ENCODE assay signal across 14 mouse cellular contexts in the genomic region with DNA sequence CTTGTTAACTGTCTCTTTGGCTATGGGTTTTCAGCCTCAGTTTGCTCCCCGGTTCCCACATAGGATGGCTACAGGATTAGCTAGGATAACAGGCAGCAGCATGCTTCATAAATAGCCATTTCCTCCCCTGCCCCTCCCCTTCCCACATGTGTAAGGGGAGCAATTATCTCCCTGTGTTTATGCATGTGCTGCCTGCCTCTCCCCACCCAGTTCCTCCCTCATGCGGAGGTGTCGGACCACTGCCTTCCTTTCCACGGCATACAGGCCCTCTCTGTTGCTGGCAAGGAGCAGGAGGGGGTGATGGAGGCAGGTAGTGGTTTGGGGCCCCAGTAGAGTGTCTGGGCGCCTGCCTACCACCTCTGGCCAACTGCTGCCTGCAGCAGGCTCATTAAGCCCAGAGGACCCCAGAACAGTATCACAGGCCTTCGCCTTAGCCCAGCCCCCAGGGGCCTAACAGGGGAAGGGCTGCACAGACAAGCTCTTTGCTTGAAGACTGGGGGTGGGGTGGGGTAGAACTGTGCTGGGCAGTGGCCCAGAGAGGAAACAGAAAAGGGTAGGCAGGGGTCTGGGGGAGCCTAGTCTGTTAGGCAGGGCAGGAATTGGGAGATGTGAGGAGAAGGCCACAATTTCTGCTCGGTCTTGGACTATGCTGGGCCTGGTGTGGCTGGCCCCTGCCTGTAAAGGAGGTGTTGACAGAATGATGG.
DNase-seq lines count a peak whose midpoint lies in the region; ATAC-seq lines count a peak whose summit lies in the region.
"Had no signal": no experiment of that assay in that cellular context is flagged by ENCODE, and none has a peak within 500 bp of the region (broad histone marks: within the 10 kb centered on the region; RNA-seq: fewer than 3 reads in every experiment).

No protein-coding gene starts in this region.

- H3K9me3 ChIP-seq in kidney, embryonic 15.5 days (replicated peaks) = no peaks in the 10 kb centered on the region
- H3K9me3 ChIP-seq in embryonic facial prominence, embryonic 12.5 days = no peaks in the 10 kb centered on the region
- H3K9me3 ChIP-seq in midbrain, embryonic 11.5 days (ENCODE audit: control insufficient read depth, low read length) = no peaks in the 10 kb centered on the region

- no peak overlapping the region for H3K4me3 ChIP-seq in kidney, embryonic 15.5 days (replicated peaks)
- no peak overlapping the region for H3K4me3 ChIP-seq in embryonic facial prominence, embryonic 12.5 days
- H3K4me3 ChIP-seq in midbrain, embryonic 11.5 days (ENCODE audit: low read depth, low read length) = no peak overlapping the region

- DNase-seq in kidney, adult 18-20 months = no peak
- DNase-seq in forelimb bud, embryonic 11.5 days (ENCODE audit: low read depth, low spot score) = peak; percentile 77
- DNase-seq in midbrain, embryonic 11.5 days (ENCODE audit: low spot score, missing footprints) = no peak
- no peak for DNase-seq in spleen, adult 12 weeks (ENCODE audit: low spot score)
- DNase-seq in layer of hippocampus, postnatal 25 days (ENCODE audit: extremely low spot score in 1 of 2, low spot score in 1 of 2) = no peak
- no peak for DNase-seq in urinary bladder, adult 2 months (ENCODE audit: low spot score)
- DNase-seq: adrenal gland, adult 8-10 months; cerebellum, adult 8-10 months; kidney, postnatal 10 days; left cerebral cortex, postnatal 4 days; spleen, adult 18-20 months; thymus, postnatal 4 days had no signal

- peaks cover 75% of the 10 kb centered on the region for H3K27me3 ChIP-seq in kidney, embryonic 15.5 days
- peaks cover 54% of the 10 kb centered on the region for H3K27me3 ChIP-seq in embryonic facial prominence, embryonic 12.5 days
- H3K27me3 ChIP-seq in midbrain, embryonic 11.5 days (ENCODE audit: control insufficient read depth, insufficient read depth, low read length) = peaks cover 33% of the 10 kb centered on the region

- 37% methylated on average over 7 of the region's 7 CpGs for WGBS in kidney, embryonic 15.5 days
- WGBS in embryonic facial prominence, embryonic 12.5 days = 30% methylated on average over 7 of the region's 7 CpGs
- 64% methylated on average over 7 of the region's 7 CpGs for WGBS in midbrain, embryonic 11.5 days

- H3K9ac ChIP-seq in kidney, embryonic 15.5 days = no peak overlapping the region
- H3K9ac ChIP-seq in embryonic facial prominence, embryonic 12.5 days = no peak overlapping the region
- no peak overlapping the region for H3K9ac ChIP-seq in midbrain, embryonic 11.5 days (ENCODE audit: low read length)

- no peak overlapping the region for H3K4me2 ChIP-seq in kidney, embryonic 15.5 days
- no peak overlapping the region for H3K4me2 ChIP-seq in embryonic facial prominence, embryonic 12.5 days (replicated peaks)
- no peak overlapping the region for H3K4me2 ChIP-seq in midbrain, embryonic 11.5 days

- H3K27ac ChIP-seq in kidney, embryonic 15.5 days = peak overlapping the region; percentile 51
- 0 out of 2 replicates have a peak overlapping the region, but pooled peaks have one; percentile 50 for H3K27ac ChIP-seq in embryonic facial prominence, embryonic 12.5 days
- no peak overlapping the region for H3K27ac ChIP-seq in midbrain, embryonic 11.5 days (ENCODE audit: low read depth, low read length)

- H3K4me1 ChIP-seq in kidney, embryonic 15.5 days = peaks cover 12% of the 10 kb centered on the region
- H3K4me1 ChIP-seq in embryonic facial prominence, embryonic 12.5 days = peaks cover 12% of the 10 kb centered on the region; the same call in 1 of the 2 replicates
- peaks cover 6% of the 10 kb centered on the region; the same call in 1 of the 2 replicates for H3K4me1 ChIP-seq in midbrain, embryonic 11.5 days (ENCODE audit: control insufficient read depth, insufficient read depth, low read length)

- peak; percentile 64 for ATAC-seq in kidney, embryonic 15.5 days (replicated peaks; ENCODE audit: low FRiP score)
- ATAC-seq in embryonic facial prominence, embryonic 12.5 days (ENCODE audit: insufficient number of reproducible peaks, insufficient read depth, low FRiP score, low TSS enrichment) = 0 out of 2 replicates have a peak, but pooled peaks have one; percentile 47
- ATAC-seq in midbrain, embryonic 11.5 days (ENCODE audit: low FRiP score) = peak; percentile 63; the same call in 1 of the 2 replicates

- H3K36me3 ChIP-seq in kidney, embryonic 15.5 days = no peaks in the 10 kb centered on the region
- no peaks in the 10 kb centered on the region for H3K36me3 ChIP-seq in embryonic facial prominence, embryonic 12.5 days
- H3K36me3 ChIP-seq in midbrain, embryonic 11.5 days (ENCODE audit: control insufficient read depth, insufficient read depth, low read length) = no peaks in the 10 kb centered on the region
